In the genomic region with DNA sequence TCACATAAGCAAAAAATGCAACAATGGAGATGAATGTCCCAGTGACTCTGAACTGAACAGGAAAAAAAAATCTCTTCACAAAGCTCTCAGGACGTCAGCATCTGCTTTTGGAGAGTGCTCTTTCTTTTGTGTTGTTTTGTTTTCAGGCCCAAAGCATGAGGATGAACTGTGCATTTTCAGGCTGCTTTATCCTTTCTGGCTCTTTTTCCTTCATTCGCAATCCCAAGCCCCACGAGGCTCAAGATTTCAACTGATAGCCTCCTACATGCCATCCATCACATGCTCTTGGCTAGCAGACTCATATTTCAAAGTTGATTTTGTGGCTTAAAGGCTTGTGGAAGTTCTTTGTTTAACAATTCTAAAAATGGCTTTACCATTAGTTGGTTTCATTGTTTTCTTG, we compare ENCODE assay signal across 29 mouse cellular contexts.
DNase-seq lines count a peak whose midpoint lies in the region; ATAC-seq and TF ChIP-seq lines count a peak whose summit lies in the region.
"Had no signal": no experiment of that assay in that cellular context is flagged by ENCODE, and none has a peak within 500 bp of the region (broad histone marks: within the 10 kb centered on the region; RNA-seq: fewer than 3 reads in every experiment).

No protein-coding gene starts in this region.

- no peaks in the 10 kb centered on the region for H3K79me3 ChIP-seq in C2C12 (ENCODE audit: low read depth)

- DNase-seq in hindbrain, embryonic 11.5 days (ENCODE audit: low spot score) = no peak
- peak; percentile 77 for DNase-seq in 3T3-L1 (ENCODE audit: low read depth, low spot score)
- no peak for DNase-seq in right cerebral cortex, postnatal 25 days
- DNase-seq: adrenal gland, adult 8-10 months; adrenal gland, postnatal 25 days; cerebellum, adult 11-12 months; cerebellum, adult 8-10 months; cerebellum, postnatal 10 days; cerebellum, postnatal 36 days; embryo, embryonic 11 days; gastrocnemius, postnatal 10 days; gastrocnemius, postnatal 36 days; heart, postnatal 10 days; heart, postnatal 36 days had no signal

- H3ac ChIP-seq in C2C12 (ENCODE audit: control insufficient read depth, insufficient read length, low read depth) = no peak overlapping the region

- no peak overlapping the region for H3K9ac ChIP-seq in hindbrain, embryonic 12.5 days
- H3K9ac ChIP-seq in hindbrain, embryonic 11.5 days (ENCODE audit: low read depth, low read length) = no peak overlapping the region
- no peak overlapping the region for H3K9ac ChIP-seq in kidney, embryonic 15.5 days
- H3K9ac ChIP-seq: embryonic facial prominence, embryonic 15.5 days; forebrain, embryonic 12.5 days; forebrain, embryonic 15.5 days; heart, embryonic 12.5 days; heart, embryonic 15.5 days; hindbrain, embryonic 15.5 days had no signal

- TF ChIP-seq POLR2A in embryonic fibroblast, embryonic 13.5 days (IDR thresholded peaks at IDR 0.05; ENCODE audit: low read depth, low read length) = no peak

- no peaks in the 10 kb centered on the region for H3K79me2 ChIP-seq in C2C12 (ENCODE audit: control insufficient read depth, insufficient read depth)

- WGBS in hindbrain, embryonic 12.5 days = 23% methylated on average over 3 of the region's 3 CpGs
- WGBS in hindbrain, embryonic 11.5 days = 27% methylated on average over 3 of the region's 3 CpGs
- 11% methylated on average over 3 of the region's 3 CpGs for WGBS in kidney, embryonic 15.5 days

- H3K4me3 ChIP-seq in hindbrain, embryonic 12.5 days = no peak overlapping the region
- H3K4me3 ChIP-seq in hindbrain, embryonic 11.5 days (ENCODE audit: low read depth, low read length) = no peak overlapping the region
- H3K4me3 ChIP-seq in C2C12 (ENCODE audit: insufficient read depth, poor library complexity, severe bottlenecking) = no peak overlapping the region
- no peak overlapping the region for H3K4me3 ChIP-seq in embryonic fibroblast, embryonic 13.5 days (ENCODE audit: insufficient read depth, low read length)
- no peak overlapping the region for H3K4me3 ChIP-seq in kidney, embryonic 15.5 days (replicated peaks)
- H3K4me3 ChIP-seq: embryonic facial prominence, embryonic 15.5 days; erythroblast, embryonic 14.5 days; forebrain, embryonic 12.5 days; forebrain, embryonic 15.5 days; heart, embryonic 12.5 days; heart, embryonic 15.5 days; hindbrain, embryonic 10.5 days; hindbrain, embryonic 15.5 days had no signal

- H3K9me3 ChIP-seq in hindbrain, embryonic 12.5 days (replicated peaks) = no peaks in the 10 kb centered on the region
- H3K9me3 ChIP-seq in hindbrain, embryonic 11.5 days (ENCODE audit: control insufficient read depth, low read length) = no peaks in the 10 kb centered on the region
- H3K9me3 ChIP-seq in kidney, embryonic 15.5 days (replicated peaks) = no peaks in the 10 kb centered on the region
- H3K9me3 ChIP-seq: forebrain, embryonic 12.5 days; forebrain, embryonic 15.5 days; heart, embryonic 12.5 days; heart, embryonic 15.5 days; hindbrain, embryonic 10.5 days; hindbrain, embryonic 15.5 days had no signal

- 0 out of 2 replicates have a peak, but pooled peaks cover 3% of the 10 kb centered on the region for H3K4me1 ChIP-seq in hindbrain, embryonic 12.5 days
- no peaks in the 10 kb centered on the region for H3K4me1 ChIP-seq in hindbrain, embryonic 11.5 days (replicated peaks; ENCODE audit: control insufficient read depth, insufficient read depth, low read length)
- peaks cover 6% of the 10 kb centered on the region for H3K4me1 ChIP-seq in embryonic fibroblast, embryonic 13.5 days (ENCODE audit: control insufficient read depth, insufficient read depth, low read length)
- no peaks in the 10 kb centered on the region for H3K4me1 ChIP-seq in kidney, embryonic 15.5 days
- H3K4me1 ChIP-seq: forebrain, embryonic 15.5 days; heart, embryonic 12.5 days; hindbrain, embryonic 15.5 days had no signal

- no peak for TF ChIP-seq CTCF in C2C12 (IDR thresholded peaks at IDR 0.05; ENCODE audit: control insufficient read depth, insufficient read depth, insufficient read length)
- TF ChIP-seq CTCF in embryonic fibroblast, embryonic 13.5 days (IDR thresholded peaks at IDR 0.05; ENCODE audit: borderline replicate concordance, insufficient read depth, low read length) = no peak

- H3K36me3 ChIP-seq in hindbrain, embryonic 12.5 days = no peaks in the 10 kb centered on the region
- H3K36me3 ChIP-seq in hindbrain, embryonic 11.5 days (ENCODE audit: control insufficient read depth, insufficient read depth, low read length) = no peaks in the 10 kb centered on the region
- no peaks in the 10 kb centered on the region for H3K36me3 ChIP-seq in C2C12 (ENCODE audit: control insufficient read depth, insufficient read depth)
- H3K36me3 ChIP-seq in kidney, embryonic 15.5 days = no peaks in the 10 kb centered on the region
- H3K36me3 ChIP-seq: embryonic facial prominence, embryonic 15.5 days; forebrain, embryonic 12.5 days; forebrain, embryonic 15.5 days; G1E; heart, embryonic 12.5 days; heart, embryonic 15.5 days; hindbrain, embryonic 10.5 days; hindbrain, embryonic 15.5 days had no signal

- no peak overlapping the region for H3K4me2 ChIP-seq in hindbrain, embryonic 12.5 days (replicated peaks)
- no peak overlapping the region for H3K4me2 ChIP-seq in hindbrain, embryonic 11.5 days (replicated peaks; ENCODE audit: low read depth, low read length)
- H3K4me2 ChIP-seq in kidney, embryonic 15.5 days = no peak overlapping the region
- H3K4me2 ChIP-seq: embryonic facial prominence, embryonic 15.5 days; forebrain, embryonic 12.5 days; forebrain, embryonic 15.5 days; heart, embryonic 12.5 days; heart, embryonic 15.5 days; hindbrain, embryonic 15.5 days had no signal

- H3K27me3 ChIP-seq in hindbrain, embryonic 12.5 days = no peaks in the 10 kb centered on the region
- H3K27me3 ChIP-seq in hindbrain, embryonic 11.5 days (ENCODE audit: control insufficient read depth, insufficient read depth, low read length) = no peaks in the 10 kb centered on the region
- H3K27me3 ChIP-seq in C2C12 (ENCODE audit: control insufficient read depth, insufficient read depth, insufficient read length) = no peaks in the 10 kb centered on the region
- H3K27me3 ChIP-seq in kidney, embryonic 15.5 days = no peaks in the 10 kb centered on the region
- H3K27me3 ChIP-seq: CH12.LX; embryonic facial prominence, embryonic 15.5 days; forebrain, embryonic 12.5 days; forebrain, embryonic 15.5 days; heart, embryonic 12.5 days; heart, embryonic 15.5 days; hindbrain, embryonic 15.5 days had no signal

- ATAC-seq in hindbrain, embryonic 12.5 days (ENCODE audit: low FRiP score) = no peak
- no peak for ATAC-seq in hindbrain, embryonic 11.5 days (ENCODE audit: low FRiP score)
- ATAC-seq in kidney, embryonic 15.5 days (replicated peaks; ENCODE audit: low FRiP score) = no peak
- ATAC-seq: forebrain, embryonic 15.5 days; intestine, postnatal 0 days had no signal

- 0 out of 2 replicates have a peak overlapping the region, but pooled peaks have one; percentile 17 for H3K27ac ChIP-seq in hindbrain, embryonic 12.5 days
- no peak overlapping the region for H3K27ac ChIP-seq in hindbrain, embryonic 11.5 days (ENCODE audit: low read depth, low read length)
- H3K27ac ChIP-seq in embryonic fibroblast, embryonic 13.5 days (ENCODE audit: insufficient read depth, low read length) = peak overlapping the region; percentile 90
- no peak overlapping the region for H3K27ac ChIP-seq in kidney, embryonic 15.5 days
- H3K27ac ChIP-seq: embryonic facial prominence, embryonic 15.5 days; forebrain, embryonic 12.5 days; forebrain, embryonic 15.5 days; heart, embryonic 15.5 days; hindbrain, embryonic 10.5 days; hindbrain, embryonic 15.5 days had no signal

TF ChIP-seq in C2C12, 6 proteins besides CTCF, POLR2A, EP300 and RAD21:
- no peak for TF ChIP-seq FOSL1 (IDR thresholded peaks at IDR 0.05; ENCODE audit: insufficient read depth, low read length, poor library complexity, severe bottlenecking)
- peak; percentile 54 for TF ChIP-seq USF1 (IDR thresholded peaks at IDR 0.05; ENCODE audit: low read depth)

Comparison
In these comparisons a context has a peak if more than half of its experiments do, and no peak if none do; other contexts are left out.
1. H3K27ac ChIP-seq: peak in hindbrain, embryonic 12.5 days (single experiment) and embryonic fibroblast, embryonic 13.5 days (single experiment); none in hindbrain, embryonic 11.5 days (single experiment) and kidney, embryonic 15.5 days (single experiment).